Mouse (Mus musculus) heart, embryonic 11.5 days (tissue): ENCODE measurements around the gene Btbd19. TPM values are rescaled to one million over a fixed set of nuclear protein-coding genes. Genes with fewer than 3 reads are reported as not detected.

Source experiments
- ATAC-seq: fragments of 200-750 bp; cut with Nextera tagmentation; replicated peaks from 2 replicates; pipeline ENCODE4 v1.8.0; 2017; ENCODE audit warnings: moderate library complexity; ENCODE audit not compliant: insufficient number of reproducible peaks, low FRiP score, low TSS enrichment
- H3K27ac ChIP-seq: fragments of 300-500 bp; sonication (generic); 2 replicates; pipeline ENCODE4 v1.5.1; 2014; ENCODE audit warnings: mild to moderate bottlenecking, low read depth, low read length
- H3K27me3 ChIP-seq: fragments of 300-500 bp; sonication (generic); 2 replicates; pipeline ENCODE4 v1.6.1; 2014; ENCODE audit warnings: mild to moderate bottlenecking, low read length, mixed read lengths; ENCODE audit not compliant: control insufficient read depth, insufficient read depth
- H3K36me3 ChIP-seq: fragments of 300-500 bp; sonication (generic); 2 replicates; pipeline ENCODE4 v1.6.1; 2014; ENCODE audit warnings: mild to moderate bottlenecking, low read length, moderate library complexity, mixed read lengths; ENCODE audit not compliant: control insufficient read depth, insufficient read depth
- H3K4me1 ChIP-seq: fragments of 300-500 bp; sonication (generic); 2 replicates; pipeline ENCODE4 v1.6.1; 2014; ENCODE audit warnings: low read length; ENCODE audit not compliant: control insufficient read depth, insufficient read depth
- H3K4me2 ChIP-seq: fragments of 300-500 bp; sonication (generic); 2 replicates; pipeline ENCODE4 v1.6.1; 2014; ENCODE audit warnings: mild to moderate bottlenecking, moderate library complexity
- H3K4me3 ChIP-seq: fragments of 300-500 bp; sonication (generic); 2 replicates; pipeline ENCODE4 v1.5.1; 2014; ENCODE audit warnings: low read depth, low read length
- H3K9ac ChIP-seq: fragments of 300-500 bp; sonication (generic); 2 replicates; pipeline ENCODE4 v1.6.1; 2014; ENCODE audit warnings: mild to moderate bottlenecking, low read depth, low read length, moderate library complexity
- H3K9me3 ChIP-seq: fragments of 300-500 bp; sonication (generic); replicated peaks from 2 replicates; pipeline ENCODE4 v1.6.1; 2016; ENCODE audit warnings: low read length; ENCODE audit not compliant: control insufficient read depth
- WGBS: fragments of 180-500 bp; shearing (Covaris S2); extraction: QIAGEN DNeasy Blood & Tissue Kit; methylation state at CpG from one replicate; pipeline ENCODE4 v1.1.7; 2014; ENCODE audit not compliant: insufficient replicate concordance; 5-methylcytosine and 5-hydroxymethylcytosine counted together
- polyA plus RNA-seq: library from polyadenylated mRNA; unstranded; fragments of >200 nt; fragmentation: Nextera tagmentation; extraction: Ambion mirVana; gene quantifications from 2 replicates; pipeline ENCODE4 v1.2.1, GENCODE M21; 2014

Btbd19 gene
- polyA plus RNA-seq, 1 experiment from 2014 or later, result 4.0 TPM

- H3K27me3 ChIP-seq, result no peaks in the 10 kb centered on the region
- H3K4me3 ChIP-seq, result no peak overlapping the region
- ATAC-seq, result no peak
- H3K4me2 ChIP-seq, result no peak overlapping the region
- H3K36me3 ChIP-seq, result no peaks in the 10 kb centered on the region
- 89% methylated on average over 1 of the region's 1 CpGs for WGBS
- no peak overlapping the region for H3K9ac ChIP-seq
- no peaks in the 10 kb centered on the region for H3K4me1 ChIP-seq
- no peaks in the 10 kb centered on the region for H3K9me3 ChIP-seq
- H3K27ac ChIP-seq, result no peak overlapping the region
Observed at GRCm38 (mm10) chr4:117113237-117113636, 12.3 kb downstream of the Btbd19 start.

GRCm38 (mm10) chr4:117110985-117111384, 14.5 kb downstream of the Btbd19 start:
- Histone ChIP-seq H3K27ac (no peak overlapping the region), H3K4me3 (no peak overlapping the region), H3K36me3 (no peaks in the 10 kb centered on the region), H3K4me1 (no peaks in the 10 kb centered on the region), H3K4me2 (no peak overlapping the region), H3K27me3 (no peaks in the 10 kb centered on the region), H3K9me3 (no peaks in the 10 kb centered on the region), H3K9ac (no peak overlapping the region)
- WGBS, result 87% methylated on average over 11 of the region's 11 CpGs
- ATAC-seq, result no peak

GRCm38 (mm10) chr4:117110249-117110648, 15.3 kb downstream of the Btbd19 start:
- Histone ChIP-seq H3K36me3 (no peaks in the 10 kb centered on the region), H3K9me3 (no peaks in the 10 kb centered on the region), H3K27ac (no peak overlapping the region), H3K4me3 (no peak overlapping the region), H3K4me1 (no peaks in the 10 kb centered on the region), H3K4me2 (no peak overlapping the region), H3K27me3 (no peaks in the 10 kb centered on the region), H3K9ac (no peak overlapping the region)
- ATAC-seq, result no peak
- 87% methylated on average over 13 of the region's 13 CpGs for WGBS

- 84% methylated on average over 25 of the region's 25 CpGs for WGBS
- Histone ChIP-seq H3K27ac (no peak overlapping the region), H3K27me3 (no peaks in the 10 kb centered on the region), H3K4me3 (no peak overlapping the region), H3K4me2 (no peak overlapping the region), H3K9ac (no peak overlapping the region), H3K9me3 (no peaks in the 10 kb centered on the region), H3K36me3 (no peaks in the 10 kb centered on the region), H3K4me1 (no peaks in the 10 kb centered on the region)
- ATAC-seq, result no peak
Observed at GRCm38 (mm10) chr4:117109330-117109729, 16.2 kb downstream of the Btbd19 start.

- Histone ChIP-seq H3K27me3 (no peaks in the 10 kb centered on the region), H3K27ac (no peak overlapping the region), H3K4me1 (no peaks in the 10 kb centered on the region), H3K9me3 (no peaks in the 10 kb centered on the region), H3K9ac (no peak overlapping the region), H3K4me2 (no peak overlapping the region), H3K4me3 (no peak overlapping the region), H3K36me3 (no peaks in the 10 kb centered on the region)
- 85% methylated on average over 6 of the region's 6 CpGs for WGBS
- no peak for ATAC-seq
Observed at GRCm38 (mm10) chr4:117108524-117108849, 17.0 kb downstream of the Btbd19 start.

GRCm38 (mm10) chr4:117107813-117108523, 17.6 kb downstream of the Btbd19 start:
- no peak overlapping the region for H3K9ac ChIP-seq
- no peak overlapping the region for H3K4me3 ChIP-seq
- H3K4me2 ChIP-seq, result no peak overlapping the region
- no peaks in the 10 kb centered on the region for H3K36me3 ChIP-seq
- no peak for ATAC-seq
- no peaks in the 10 kb centered on the region for H3K27me3 ChIP-seq
- WGBS, result 87% methylated on average over 18 of the region's 18 CpGs
- no peaks in the 10 kb centered on the region for H3K9me3 ChIP-seq
- no peaks in the 10 kb centered on the region for H3K4me1 ChIP-seq
- no peak overlapping the region for H3K27ac ChIP-seq

- no peaks in the 10 kb centered on the region for H3K27me3 ChIP-seq
- no peak overlapping the region for H3K27ac ChIP-seq
- H3K4me1 ChIP-seq, result no peaks in the 10 kb centered on the region
- no peaks in the 10 kb centered on the region for H3K36me3 ChIP-seq
- H3K4me3 ChIP-seq, result no peak overlapping the region
- no peak overlapping the region for H3K9ac ChIP-seq
- WGBS, result 62% methylated on average over 10 of the region's 10 CpGs
- H3K9me3 ChIP-seq, result no peaks in the 10 kb centered on the region
- H3K4me2 ChIP-seq, result no peak overlapping the region
- ATAC-seq, result no peak
Observed at GRCm38 (mm10) chr4:117105127-117105526, 20.4 kb downstream of the Btbd19 start.

GRCm38 (mm10) chr4:117104672-117105071, 20.9 kb downstream of the Btbd19 start:
- Histone ChIP-seq H3K9me3 (no peaks in the 10 kb centered on the region), H3K4me1 (no peaks in the 10 kb centered on the region), H3K36me3 (no peaks in the 10 kb centered on the region), H3K4me3 (no peak overlapping the region), H3K4me2 (no peak overlapping the region), H3K27me3 (no peaks in the 10 kb centered on the region), H3K27ac (no peak overlapping the region), H3K9ac (no peak overlapping the region)
- 79% methylated on average over 10 of the region's 10 CpGs for WGBS
- ATAC-seq, result no peak

GRCm38 (mm10) chr4:117101218-117101617, 24.3 kb downstream of the Btbd19 start:
- ATAC-seq, result no peak
- H3K36me3 ChIP-seq, result no peaks in the 10 kb centered on the region
- 43% methylated on average over 7 of the region's 7 CpGs for WGBS
- H3K27ac ChIP-seq, result no peak overlapping the region
- H3K4me1 ChIP-seq, result peaks cover 6% of the 10 kb centered on the region; the same call in 1 of the 2 replicates
- H3K27me3 ChIP-seq, result no peaks in the 10 kb centered on the region
- H3K4me2 ChIP-seq, result no peak overlapping the region
- no peak overlapping the region for H3K9ac ChIP-seq
- no peak overlapping the region for H3K4me3 ChIP-seq
- H3K9me3 ChIP-seq, result no peaks in the 10 kb centered on the region
